Mouse (Mus musculus) hindbrain, embryonic 11.5 days (tissue): ENCODE data around the gene Dis3l. TPM values are rescaled to one million over a fixed set of nuclear protein-coding genes. Genes with fewer than 3 reads are reported as not detected.
"Not testable (repeated sequence)": the region's sequence is repeated elsewhere in the genome, so short reads cannot be mapped to it uniquely, and the experiment has no call there.

ENCODE experiments used
- ATAC-seq: fragments of 200-750 bp; cut with Nextera tagmentation; 2 replicates; pipeline ENCODE4 v1.8.0; 2017; ENCODE audit warnings: mild to moderate bottlenecking, moderate TSS enrichment, moderate library complexity; ENCODE audit not compliant: low FRiP score
- DNase-seq: peaks from one replicate; pipeline ENCODE4 v3.0.0-alpha.2; 2015; ENCODE audit warnings: low spot score
- H3K27ac ChIP-seq: fragments of 300-500 bp; sonication (generic); 2 replicates; pipeline ENCODE4 v1.5.1; 2014; ENCODE audit warnings: mild to moderate bottlenecking, low read depth, low read length
- H3K27me3 ChIP-seq: fragments of 300-500 bp; sonication (generic); 2 replicates; pipeline ENCODE4 v1.6.1; 2014; ENCODE audit warnings: mild to moderate bottlenecking, low read length, moderate library complexity, mixed read lengths; ENCODE audit not compliant: control insufficient read depth, insufficient read depth
- H3K36me3 ChIP-seq: fragments of 300-500 bp; sonication (generic); 2 replicates; pipeline ENCODE4 v1.6.1; 2014; ENCODE audit warnings: mild to moderate bottlenecking, low read length, moderate library complexity, mixed read lengths; ENCODE audit not compliant: control insufficient read depth, insufficient read depth
- H3K4me1 ChIP-seq: fragments of 300-500 bp; sonication (generic); replicated peaks from 2 replicates; pipeline ENCODE4 v1.6.1; 2014; ENCODE audit warnings: low read length, mixed read lengths; ENCODE audit not compliant: control insufficient read depth, insufficient read depth
- H3K4me2 ChIP-seq: fragments of 300-500 bp; sonication (generic); replicated peaks from 2 replicates; pipeline ENCODE4 v1.6.1; 2014; ENCODE audit warnings: mild to moderate bottlenecking, low read depth, low read length
- H3K4me3 ChIP-seq: fragments of 300-500 bp; sonication (generic); 2 replicates; pipeline ENCODE4 v1.5.1; 2014; ENCODE audit warnings: low read depth, low read length
- H3K9ac ChIP-seq: fragments of 300-500 bp; sonication (generic); 2 replicates; pipeline ENCODE4 v1.6.1; 2014; ENCODE audit warnings: low read depth, low read length
- H3K9me3 ChIP-seq: fragments of 300-500 bp; sonication (generic); 2 replicates; pipeline ENCODE4 v1.6.1; 2016; ENCODE audit warnings: low read length; ENCODE audit not compliant: control insufficient read depth
- WGBS: fragments of 180-500 bp; shearing (Covaris S2); extraction: QIAGEN DNeasy Blood & Tissue Kit; methylation state at CpG from one replicate; pipeline ENCODE4 v1.1.7; 2014; 5-methylcytosine and 5-hydroxymethylcytosine counted together
- polyA plus RNA-seq: library from polyadenylated mRNA; unstranded; fragments of >200 nt; fragmentation: Nextera tagmentation; extraction: Ambion mirVana; gene quantifications from 2 replicates; pipeline ENCODE4 v1.2.1, GENCODE M21; 2014

Dis3l gene
- polyA plus RNA-seq, 1 experiment from 2014 or later = 21.7 TPM

GRCm38 (mm10) chr9:64274291-64274690, 66.8 kb downstream of the Dis3l start:
- no peak overlapping the region for H3K4me2 ChIP-seq
- no peaks in the 10 kb centered on the region for H3K9me3 ChIP-seq
- H3K4me1 ChIP-seq = no peaks in the 10 kb centered on the region
- ATAC-seq = no peak
- no peak overlapping the region for H3K9ac ChIP-seq
- DNase-seq = no peak
- 81% methylated on average over 4 of the region's 4 CpGs for WGBS
- H3K36me3 ChIP-seq = no peaks in the 10 kb centered on the region
- H3K4me3 ChIP-seq = no peak overlapping the region
- no peak overlapping the region for H3K27ac ChIP-seq
- H3K27me3 ChIP-seq = no peaks in the 10 kb centered on the region

GRCm38 (mm10) chr9:64273757-64274156, 67.3 kb downstream of the Dis3l start:
- 72% methylated on average over 4 of the region's 4 CpGs for WGBS
- H3K9ac ChIP-seq = no peak overlapping the region
- no peaks in the 10 kb centered on the region for H3K4me1 ChIP-seq
- no peaks in the 10 kb centered on the region for H3K9me3 ChIP-seq
- H3K4me2 ChIP-seq = no peak overlapping the region
- no peaks in the 10 kb centered on the region for H3K27me3 ChIP-seq
- DNase-seq (no peak), ATAC-seq (no peak)
- no peak overlapping the region for H3K4me3 ChIP-seq
- H3K36me3 ChIP-seq = no peaks in the 10 kb centered on the region
- no peak overlapping the region for H3K27ac ChIP-seq

- Histone ChIP-seq H3K27me3 (no peaks in the 10 kb centered on the region), H3K9ac (no peak overlapping the region), H3K4me3 (no peak overlapping the region), H3K9me3 (no peaks in the 10 kb centered on the region), H3K4me1 (no peaks in the 10 kb centered on the region), H3K36me3 (no peaks in the 10 kb centered on the region), H3K4me2 (no peak overlapping the region), H3K27ac (no peak overlapping the region)
- DNase-seq (peak; percentile 49), ATAC-seq (no peak)
- 44% methylated on average over 7 of the region's 7 CpGs for WGBS
Measured at GRCm38 (mm10) chr9:64272611-64273010, 68.5 kb downstream of the Dis3l start.

- Histone ChIP-seq H3K4me3 (no peak overlapping the region), H3K36me3 (no peaks in the 10 kb centered on the region), H3K27ac (no peak overlapping the region), H3K9me3 (no peaks in the 10 kb centered on the region), H3K4me2 (no peak overlapping the region), H3K27me3 (no peaks in the 10 kb centered on the region), H3K4me1 (no peaks in the 10 kb centered on the region), H3K9ac (no peak overlapping the region)
- 70% methylated on average over 3 of the region's 3 CpGs for WGBS
- DNase-seq (no peak), ATAC-seq (no peak)
Measured at GRCm38 (mm10) chr9:64271249-64271648, 69.8 kb downstream of the Dis3l start.

- H3K4me3 ChIP-seq, ATAC-seq, H3K36me3 ChIP-seq, H3K4me1 ChIP-seq, H3K9me3 ChIP-seq, H3K4me2 ChIP-seq, H3K27me3 ChIP-seq, H3K27ac ChIP-seq, DNase-seq, H3K9ac ChIP-seq: not testable (repeated sequence)
- 95% methylated on average over 8 of the region's 8 CpGs for WGBS
Measured at GRCm38 (mm10) chr9:64268836-64269235, 72.3 kb downstream of the Dis3l start.

GRCm38 (mm10) chr9:64268196-64268595, 72.9 kb downstream of the Dis3l start:
- no peak overlapping the region for H3K27ac ChIP-seq
- H3K9me3 ChIP-seq = no peaks in the 10 kb centered on the region
- no peak overlapping the region for H3K9ac ChIP-seq
- H3K36me3 ChIP-seq = no peaks in the 10 kb centered on the region
- H3K4me1 ChIP-seq = no peaks in the 10 kb centered on the region
- 92% methylated on average over 10 of the region's 10 CpGs for WGBS
- no peaks in the 10 kb centered on the region for H3K27me3 ChIP-seq
- ATAC-seq = no peak
- H3K4me2 ChIP-seq = no peak overlapping the region
- no peak overlapping the region for H3K4me3 ChIP-seq
- DNase-seq = no peak

GRCm38 (mm10) chr9:64267231-64267630, 73.9 kb downstream of the Dis3l start:
- no peaks in the 10 kb centered on the region for H3K36me3 ChIP-seq
- H3K4me3 ChIP-seq = no peak overlapping the region
- no peak overlapping the region for H3K4me2 ChIP-seq
- DNase-seq (no peak), ATAC-seq (no peak)
- H3K4me1 ChIP-seq = no peaks in the 10 kb centered on the region
- no peak overlapping the region for H3K27ac ChIP-seq
- no peak overlapping the region for H3K9ac ChIP-seq
- WGBS = 97% methylated on average over 1 of the region's 1 CpGs
- H3K27me3 ChIP-seq = no peaks in the 10 kb centered on the region
- H3K9me3 ChIP-seq = no peaks in the 10 kb centered on the region

GRCm38 (mm10) chr9:64264813-64265212, 76.3 kb downstream of the Dis3l start:
- Histone ChIP-seq H3K36me3 (no peaks in the 10 kb centered on the region), H3K27me3 (no peaks in the 10 kb centered on the region), H3K27ac (no peak overlapping the region), H3K9me3 (no peaks in the 10 kb centered on the region), H3K4me2 (no peak overlapping the region), H3K4me1 (no peaks in the 10 kb centered on the region), H3K9ac (no peak overlapping the region), H3K4me3 (no peak overlapping the region)
- DNase-seq = no peak
- no peak for ATAC-seq
- 47% methylated on average over 1 of the region's 1 CpGs for WGBS

GRCm38 (mm10) chr9:64261023-64261422, 80.1 kb downstream of the Dis3l start:
- ATAC-seq (no peak), DNase-seq (no peak)
- no peak overlapping the region for H3K4me3 ChIP-seq
- H3K4me2 ChIP-seq = no peak overlapping the region
- H3K36me3 ChIP-seq = no peaks in the 10 kb centered on the region
- WGBS = 84% methylated on average over 4 of the region's 4 CpGs
- no peak overlapping the region for H3K27ac ChIP-seq
- H3K9me3 ChIP-seq = no peaks in the 10 kb centered on the region
- H3K4me1 ChIP-seq = no peaks in the 10 kb centered on the region
- H3K9ac ChIP-seq = no peak overlapping the region
- H3K27me3 ChIP-seq = no peaks in the 10 kb centered on the region
